Mouse (Mus musculus): ENCODE measurements around the gene Cd80. TPM values are rescaled to one million over a fixed set of nuclear protein-coding genes. Genes with fewer than 3 reads are reported as not detected.

Cd80 gene
- total RNA-seq, 2 experiments from 2014 or later, result 0.15 to 0.38 TPM

DNA sequence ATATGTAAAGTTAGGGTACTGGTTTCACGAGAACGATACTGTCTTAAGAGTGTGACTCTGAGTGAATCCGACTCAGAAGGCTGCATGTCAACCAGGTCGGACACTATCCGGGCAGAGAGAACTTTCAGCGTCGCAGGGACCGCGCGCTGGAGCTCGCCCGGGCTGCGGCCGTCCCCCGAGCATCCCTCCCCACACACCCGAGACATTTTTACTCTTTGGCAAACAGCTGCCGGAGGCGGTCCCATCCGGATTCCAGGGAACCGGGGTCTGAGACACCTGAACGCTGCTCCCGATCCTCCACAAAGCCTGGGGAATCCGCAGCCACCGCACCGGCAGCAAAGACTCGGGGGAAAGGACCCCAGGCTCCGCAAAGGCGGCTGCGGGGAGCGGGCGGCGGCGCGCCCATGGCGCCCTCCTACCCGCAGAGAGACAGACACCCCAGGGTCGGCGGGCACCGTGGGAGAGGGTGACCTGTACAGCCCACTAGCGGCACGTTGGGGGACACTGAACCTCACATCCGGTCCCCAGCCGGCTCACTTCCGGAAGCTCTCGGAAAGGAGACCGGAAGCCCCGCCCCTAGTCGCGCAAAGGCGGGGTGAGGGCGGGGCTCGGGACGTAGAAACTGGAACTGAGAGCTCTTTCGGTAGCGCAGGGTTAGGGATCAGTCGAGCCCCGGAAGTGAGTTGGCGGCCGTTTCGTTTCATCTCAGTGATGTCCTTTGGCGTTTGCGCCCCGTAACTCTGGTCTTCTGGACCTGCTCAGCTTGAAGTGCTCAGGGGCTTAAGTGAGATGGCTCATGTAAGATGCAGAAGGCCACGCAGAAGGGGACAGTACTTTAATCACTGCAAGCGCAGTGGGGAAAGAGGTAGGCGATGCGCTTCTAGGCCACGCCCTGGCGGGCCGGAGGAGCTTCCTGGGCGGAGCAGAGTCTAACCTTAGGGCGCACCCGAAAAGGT, 67.0 kb downstream of the Cd80 start, which contains the start of gene Timmdc1:
TSS of gene Timmdc1 (minus strand) at position 535 of the 956 bp plus-strand sequence.
- peak; percentile 95 for DNase-seq

DNA sequence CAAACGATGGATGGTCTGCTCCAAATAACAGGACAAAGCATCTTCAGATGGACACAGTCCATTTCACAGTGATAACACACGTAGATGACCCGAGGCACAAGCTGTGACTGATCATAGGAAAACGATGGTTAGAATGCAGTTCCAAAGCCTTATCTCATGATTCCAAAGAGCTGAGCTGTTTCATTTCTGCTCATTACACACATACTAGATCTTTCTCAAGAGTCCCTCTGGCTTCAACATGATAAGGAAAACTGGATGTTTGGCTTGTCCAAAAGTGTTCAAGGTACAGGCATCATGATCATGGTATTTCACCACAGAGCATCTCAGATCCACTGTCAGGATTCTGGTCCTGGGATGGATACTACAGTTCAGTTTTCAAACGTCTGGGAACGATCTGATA, 70.9 kb downstream of the Cd80 start:
- no peak for DNase-seq

DNA sequence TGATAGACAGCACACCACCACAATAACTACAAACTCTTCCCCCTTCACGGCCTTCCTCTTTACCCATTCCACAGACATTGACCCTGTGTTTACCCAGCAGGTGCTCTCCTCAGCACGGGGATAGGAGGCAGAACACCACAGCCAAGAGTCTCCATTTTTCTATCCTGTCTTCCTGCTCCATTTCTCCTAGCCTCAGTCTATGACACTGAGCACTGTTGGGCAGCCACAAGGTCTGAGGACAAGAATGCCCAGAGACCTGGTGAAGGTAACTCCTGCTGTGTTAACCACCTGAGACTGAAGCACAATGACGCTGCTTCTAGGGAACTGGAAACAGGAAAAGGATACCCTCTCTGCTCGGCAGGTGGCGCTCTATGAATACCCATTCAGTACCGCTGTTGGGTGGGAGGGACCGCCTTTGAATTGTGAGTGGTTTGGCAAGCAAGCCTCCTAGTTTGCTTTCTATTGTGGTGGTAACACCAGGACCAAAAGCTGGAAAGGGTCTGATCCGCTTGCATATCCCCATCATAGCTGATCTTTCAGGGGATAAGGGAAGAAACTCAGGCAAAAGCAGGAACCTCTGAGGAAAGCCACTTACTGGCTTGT, 81.3 kb downstream of the Cd80 start:
- peak; percentile 40 for DNase-seq

DNA sequence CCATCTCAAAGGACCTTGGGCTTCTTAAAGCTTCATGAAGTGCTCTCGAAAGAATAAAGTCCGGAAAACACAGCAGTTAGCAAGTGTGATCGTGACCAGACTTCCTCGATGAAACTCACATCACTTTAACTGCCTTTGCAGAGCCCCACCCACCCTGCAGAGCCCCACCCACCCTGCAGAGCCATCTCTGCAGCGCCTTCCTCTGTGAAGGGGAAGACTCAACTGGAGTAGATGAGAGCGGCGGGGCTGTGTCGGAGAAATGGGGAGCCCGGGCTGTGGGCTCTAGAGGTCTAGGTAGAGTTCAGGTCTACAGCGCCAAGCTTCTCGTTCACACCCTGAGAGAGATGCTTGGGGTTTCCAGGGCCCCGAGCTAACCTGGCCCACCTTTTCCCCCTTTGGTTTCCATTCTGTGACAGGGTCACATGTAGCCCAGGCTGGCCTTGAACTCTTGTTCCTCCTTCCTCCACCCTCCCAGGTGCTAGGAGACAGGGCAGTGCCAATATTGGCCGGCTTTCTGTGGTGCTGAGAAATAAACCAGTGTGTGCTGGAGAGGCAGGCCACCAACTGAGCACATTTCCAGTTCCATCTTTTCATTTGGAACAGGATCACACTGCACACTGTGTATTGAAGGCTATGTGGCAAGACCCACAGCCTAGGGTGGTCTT, 83.5 kb downstream of the Cd80 start:
- no peak for DNase-seq

Other genes starting within 250 kb of the Cd80 start
- not detected for gene Nr1i2, start 160.7 kb upstream of the Cd80 start, total RNA-seq (2021)
- gene Maats1, start 113.4 kb upstream of the Cd80 start, total RNA-seq (2021), result not detected
- 100 to 1,000 TPM; 143 to 154 TPM for gene Cox17, start 108.6 kb upstream of the Cd80 start, total RNA-seq (2021)
- gene Gm21987, start 108.5 kb upstream of the Cd80 start, total RNA-seq (2021), result not detected
- 10 to 100 TPM; 50.3 to 67.8 TPM for gene Popdc2, start 93.4 kb upstream of the Cd80 start, total RNA-seq (2021)
- gene Pla1a, start 22.4 kb upstream of the Cd80 start, total RNA-seq (2021), result 1 to 10 TPM; 3.0 to 3.6 TPM
- 10 to 100 TPM; 16.9 to 19.6 TPM for gene Adprh, start 2.9 kb upstream of the Cd80 start, total RNA-seq (2021)
- gene Timmdc1, start 67.1 kb downstream of the Cd80 start, total RNA-seq (2021), result 10 to 100 TPM; 48.4 to 52.2 TPM
- 1 to 10 TPM; 6.2 to 8.1 TPM for gene Poglut1, start 94.7 kb downstream of the Cd80 start, total RNA-seq (2021)
- gene Tmem39a, start 103.1 kb downstream of the Cd80 start, total RNA-seq (2021), result 10 to 100 TPM; 17.1 to 18.8 TPM

All from gastrocnemius, postnatal 25 days (tissue).